Mouse (Mus musculus) stomach, embryonic 14.5 days (tissue): Measurements from ENCODE around the gene Rhox4f. TPM values are rescaled to one million over a fixed set of nuclear protein-coding genes. Genes with fewer than 3 reads are reported as not detected.
"Not testable (repeated sequence)": the region's sequence is repeated elsewhere in the genome, so short reads cannot be mapped to it uniquely, and the experiment has no call there.

Source experiments
- ATAC-seq: fragments of 200-750 bp; cut with Nextera tagmentation; 2 replicates; pipeline ENCODE4 v1.8.0; 2017; ENCODE audit warnings: low read depth, moderate TSS enrichment; ENCODE audit not compliant: insufficient number of reproducible peaks, insufficient read depth, low FRiP score
- H3K27ac ChIP-seq: fragments of 300-500 bp; sonication (generic); 2 replicates; pipeline ENCODE4 v1.5.1; 2014; ENCODE audit warnings: mild to moderate bottlenecking, low read length, moderate library complexity, mixed read lengths
- H3K27me3 ChIP-seq: fragments of 300-500 bp; sonication (generic); 2 replicates; pipeline ENCODE4 v1.6.1; 2014; ENCODE audit warnings: low read length, control low read depth, mixed read lengths; ENCODE audit not compliant: control insufficient read depth, insufficient read depth
- H3K36me3 ChIP-seq: fragments of 300-500 bp; sonication (generic); 2 replicates; pipeline ENCODE4 v1.6.1; 2014; ENCODE audit warnings: mild to moderate bottlenecking, control low read depth, low read length, moderate library complexity, mixed read lengths; ENCODE audit not compliant: control insufficient read depth, insufficient read depth
- H3K4me1 ChIP-seq: fragments of 300-500 bp; sonication (generic); 2 replicates; pipeline ENCODE4 v1.6.1; 2014; ENCODE audit warnings: low read length, control low read depth, mixed read lengths; ENCODE audit not compliant: control insufficient read depth, insufficient read depth
- H3K4me2 ChIP-seq: fragments of 300-500 bp; sonication (generic); replicated peaks from 2 replicates; pipeline ENCODE4 v1.6.1; 2014; ENCODE audit warnings: low read depth, low read length, control low read depth
- H3K4me3 ChIP-seq: fragments of 300-500 bp; sonication (generic); 2 replicates; pipeline ENCODE4 v1.5.1; 2014; ENCODE audit warnings: low read depth, low read length, control low read depth
- H3K9ac ChIP-seq: fragments of 300-500 bp; sonication (generic); replicated peaks from 2 replicates; pipeline ENCODE4 v1.6.1; 2014; ENCODE audit warnings: low read depth, mild to moderate bottlenecking, control low read depth, low read length, moderate library complexity, mixed read lengths
- H3K9me3 ChIP-seq: fragments of 300-500 bp; sonication (generic); 2 replicates; pipeline ENCODE4 v1.6.1; 2016; ENCODE audit warnings: low read depth, low read length, control low read depth; ENCODE audit not compliant: control insufficient read depth
- WGBS: fragments of 180-500 bp; shearing (Covaris S2); extraction: QIAGEN DNeasy Blood & Tissue Kit; methylation state at CpG from one replicate; pipeline ENCODE4 v1.1.7; 2014; 5-methylcytosine and 5-hydroxymethylcytosine counted together
- polyA plus RNA-seq: library from polyadenylated mRNA; unstranded; fragments of >200 nt; fragmentation: Nextera tagmentation; extraction: Ambion mirVana; gene quantifications from 2 replicates; pipeline ENCODE4 v1.2.1, GENCODE M21; 2014

Rhox4f gene
- not detected in 2 replicates for polyA plus RNA-seq

DNA sequence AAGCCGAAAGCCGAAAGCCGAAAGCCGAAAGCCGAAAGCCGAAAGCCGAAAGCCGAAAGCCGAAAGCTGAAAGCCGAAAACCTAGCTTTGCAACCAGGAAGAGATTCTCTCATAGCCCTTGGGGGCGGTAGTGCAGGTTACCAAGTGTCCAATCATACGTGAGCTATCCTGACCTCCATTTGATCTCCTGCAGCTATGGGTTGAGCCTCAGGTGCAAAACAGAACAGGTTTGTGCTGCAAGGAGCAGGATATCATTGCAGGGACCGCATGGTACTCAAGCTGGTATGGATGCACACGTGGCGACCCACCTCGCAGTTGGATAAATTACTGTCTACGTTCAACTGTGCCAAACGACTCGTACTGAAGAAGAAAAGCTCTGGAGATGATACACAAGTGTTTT is at the start of gene Rhox4f:
Gene Rhox4f, minus strand, starts transcription at position 101 of the 400 bp plus-strand sequence.
- H3K9me3 ChIP-seq, H3K27me3 ChIP-seq, H3K4me2 ChIP-seq, H3K9ac ChIP-seq, H3K36me3 ChIP-seq, ATAC-seq, H3K4me3 ChIP-seq, H3K27ac ChIP-seq, H3K4me1 ChIP-seq: not testable (repeated sequence)
- 91% methylated on average over 15 of the region's 19 CpGs for WGBS

DNA sequence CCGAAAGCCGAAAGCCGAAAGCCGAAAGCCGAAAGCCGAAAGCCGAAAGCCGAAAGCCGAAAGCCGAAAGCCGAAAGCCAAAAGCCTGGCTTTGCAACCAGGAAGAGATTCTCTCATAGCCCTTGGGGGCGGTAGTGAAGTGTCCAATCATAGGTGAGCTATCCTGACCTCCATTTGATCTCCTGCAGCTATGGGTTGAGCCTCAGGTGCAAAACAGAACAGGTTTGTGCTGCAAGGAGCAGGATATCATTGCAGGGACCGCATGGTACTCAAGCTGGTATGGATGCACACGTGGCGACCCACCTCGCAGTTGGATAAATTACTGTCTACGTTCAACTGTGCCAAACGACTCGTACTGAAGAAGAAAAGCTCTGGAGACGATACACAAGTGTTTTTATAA is 43.7 kb upstream of the Rhox4f start, which contains the start of gene Rhox4g:
Gene Rhox4g, minus strand, starts transcription at position 101 of the 400 bp plus-strand sequence.
- not testable (repeated sequence) for H3K27ac ChIP-seq, H3K36me3 ChIP-seq, H3K4me2 ChIP-seq, H3K4me3 ChIP-seq, ATAC-seq, H3K27me3 ChIP-seq, H3K4me1 ChIP-seq, H3K9me3 ChIP-seq, H3K9ac ChIP-seq
- 94% methylated on average over 16 of the region's 20 CpGs for WGBS

DNA sequence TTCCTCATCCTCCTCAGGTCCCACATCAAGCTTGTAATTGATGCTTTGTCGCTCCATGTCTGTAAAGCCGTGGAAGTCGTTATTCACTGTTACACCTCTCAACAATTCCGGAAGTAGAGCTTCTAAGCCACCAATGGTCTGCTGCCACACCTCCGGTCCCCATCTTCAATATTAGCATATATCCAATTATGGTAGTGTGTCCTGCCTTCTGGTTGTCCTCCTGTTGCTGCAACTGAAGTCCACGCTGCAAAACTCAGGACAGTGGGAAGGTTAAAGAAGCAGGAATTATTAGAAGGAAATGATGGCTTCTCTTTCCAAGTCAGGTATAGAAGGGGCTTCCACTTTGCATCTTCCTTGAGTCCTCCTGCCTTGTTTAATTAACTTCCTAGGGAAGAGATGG is 35.9 kb upstream of the Rhox4f start, which contains the start of gene Rhox2g:
Gene Rhox2g, minus strand, starts transcription at position 101 of the 400 bp plus-strand sequence.
- not testable (repeated sequence) for ATAC-seq, H3K4me3 ChIP-seq, H3K4me2 ChIP-seq, H3K27me3 ChIP-seq, H3K9me3 ChIP-seq, H3K36me3 ChIP-seq, H3K27ac ChIP-seq, H3K9ac ChIP-seq, H3K4me1 ChIP-seq
- WGBS: 86% methylated on average over 6 of the region's 6 CpGs

- H3K9ac ChIP-seq, H3K27me3 ChIP-seq, H3K4me2 ChIP-seq, ATAC-seq, H3K36me3 ChIP-seq, H3K9me3 ChIP-seq, H3K4me3 ChIP-seq, H3K27ac ChIP-seq, H3K4me1 ChIP-seq: not testable (repeated sequence)
- WGBS: 89% methylated on average over 2 of the region's 2 CpGs
Observed at GRCm38 (mm10) chrX:37628512-37628911, 21.0 kb upstream of the Rhox4f start, which contains the start of gene Rhox3g. Gene Rhox3g (minus strand): TSS chrX:37628612.

GRCm38 (mm10) chrX:37580692-37581091 is 26.8 kb downstream of the Rhox4f start, which contains the start of gene Rhox3f:
Gene Rhox3f (plus strand): TSS chrX:37580992.
- H3K4me2 ChIP-seq, H3K4me3 ChIP-seq, H3K9ac ChIP-seq, H3K36me3 ChIP-seq, ATAC-seq, H3K27ac ChIP-seq, H3K4me1 ChIP-seq, H3K9me3 ChIP-seq, H3K27me3 ChIP-seq: not testable (repeated sequence)

DNA sequence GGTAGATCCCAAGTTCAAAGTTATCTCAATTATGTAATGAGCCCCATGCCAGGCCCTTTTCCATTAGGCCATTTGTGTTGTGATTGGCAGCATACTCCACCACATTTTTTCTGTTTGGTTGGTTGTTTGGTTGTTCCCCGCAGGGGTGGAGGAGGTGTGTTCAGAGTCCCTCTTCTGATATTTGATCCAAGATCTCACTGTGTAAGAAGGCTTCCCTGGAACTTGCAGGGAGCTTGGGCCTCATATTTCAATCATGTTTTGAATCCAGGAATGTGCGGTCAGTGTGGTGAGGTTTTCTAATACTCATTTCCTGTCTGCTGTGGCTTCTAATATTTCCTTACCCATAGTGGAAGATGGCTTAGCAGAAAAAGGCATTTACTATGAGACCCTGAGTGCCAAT is 34.9 kb downstream of the Rhox4f start:
- H3K9me3 ChIP-seq, ATAC-seq, H3K4me3 ChIP-seq, H3K36me3 ChIP-seq, H3K4me2 ChIP-seq, H3K4me1 ChIP-seq, H3K27me3 ChIP-seq, H3K9ac ChIP-seq, H3K27ac ChIP-seq: not testable (repeated sequence)
- WGBS: 58% methylated on average over 2 of the region's 2 CpGs

DNA sequence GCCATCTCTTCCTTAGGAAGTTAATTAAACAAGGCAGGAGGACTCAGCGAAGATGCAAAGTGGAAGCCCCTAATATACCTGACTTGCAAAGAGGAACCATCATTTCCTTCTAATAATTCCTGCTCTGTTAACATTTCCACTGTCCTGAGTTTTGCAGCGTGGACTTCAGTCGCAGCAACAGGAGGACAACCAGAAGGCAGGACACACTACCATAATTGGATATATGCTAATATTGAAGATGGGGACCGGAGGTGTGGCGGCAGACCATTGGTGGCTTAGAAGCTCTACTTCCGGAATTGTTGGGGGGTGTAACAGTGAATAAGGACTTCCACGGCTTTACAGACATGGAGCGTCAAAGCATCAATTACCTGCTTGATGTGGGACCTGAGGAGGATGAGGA is 36.4 kb downstream of the Rhox4f start, which contains the start of gene Rhox2f:
Gene Rhox2f, plus strand, starts transcription at position 301 of the 400 bp plus-strand sequence.
- not testable (repeated sequence) for H3K9me3 ChIP-seq, ATAC-seq, H3K27me3 ChIP-seq, H3K4me3 ChIP-seq, H3K36me3 ChIP-seq, H3K4me2 ChIP-seq, H3K9ac ChIP-seq, H3K27ac ChIP-seq, H3K4me1 ChIP-seq
- 90% methylated on average over 6 of the region's 8 CpGs for WGBS

GRCm38 (mm10) chrX:37557112-37557511 is 50.4 kb downstream of the Rhox4f start, which contains the start of gene Rhox4e:
Gene Rhox4e (plus strand): TSS chrX:37557412.
- H3K4me3 ChIP-seq, H3K27me3 ChIP-seq, H3K4me2 ChIP-seq, H3K9me3 ChIP-seq, ATAC-seq, H3K36me3 ChIP-seq, H3K4me1 ChIP-seq, H3K27ac ChIP-seq, H3K9ac ChIP-seq: not testable (repeated sequence)
- 94% methylated on average over 10 of the region's 18 CpGs for WGBS
